Mouse (Mus musculus) midbrain, embryonic 10.5 days (tissue): ENCODE measurements around the gene Ago1. TPM values are rescaled to one million over a fixed set of nuclear protein-coding genes. Genes with fewer than 3 reads are reported as not detected.

ENCODE experiments used
- DNase-seq: peaks from one replicate; pipeline ENCODE4 v3.0.0-alpha.2; 2017; ENCODE audit warnings: low spot score
- H3K27ac ChIP-seq: fragments of 300-500 bp; sonication (generic); replicated peaks from 2 replicates; pipeline ENCODE4 v1.5.1; 2016; ENCODE audit warnings: mild to moderate bottlenecking
- H3K27me3 ChIP-seq: fragments of 300-500 bp; sonication (generic); 2 replicates; pipeline ENCODE4 v1.6.1; 2016; ENCODE audit warnings: low read depth, mild to moderate bottlenecking; ENCODE audit not compliant: poor library complexity, severe bottlenecking
- H3K36me3 ChIP-seq: fragments of 300-500 bp; sonication (generic); 2 replicates; pipeline ENCODE4 v1.6.1; 2016; ENCODE audit warnings: mild to moderate bottlenecking, moderate library complexity
- H3K4me1 ChIP-seq: fragments of 300-500 bp; sonication (generic); 2 replicates; pipeline ENCODE4 v1.6.1; 2016
- H3K4me3 ChIP-seq: fragments of 300-500 bp; sonication (generic); 2 replicates; pipeline ENCODE4 v1.5.1; 2016; ENCODE audit warnings: mild to moderate bottlenecking, moderate library complexity
- H3K9me3 ChIP-seq: fragments of 300-500 bp; sonication (generic); replicated peaks from 2 replicates; pipeline ENCODE4 v1.6.1; 2016; ENCODE audit warnings: mild to moderate bottlenecking
- WGBS: fragments of 180-500 bp; shearing (Covaris S2); methylation state at CpG from one replicate; pipeline ENCODE4 v1.1.7; 2016; 5-methylcytosine and 5-hydroxymethylcytosine counted together
- polyA plus RNA-seq: library from polyadenylated mRNA; unstranded; fragments of >200 nt; fragmentation: Nextera tagmentation; extraction: Ambion mirVana; gene quantifications from 2 replicates; pipeline ENCODE4 v1.2.1, GENCODE M21; 2016

Ago1 gene
- polyA plus RNA-seq, 1 experiment from 2014 or later: 11.9 TPM

DNA sequence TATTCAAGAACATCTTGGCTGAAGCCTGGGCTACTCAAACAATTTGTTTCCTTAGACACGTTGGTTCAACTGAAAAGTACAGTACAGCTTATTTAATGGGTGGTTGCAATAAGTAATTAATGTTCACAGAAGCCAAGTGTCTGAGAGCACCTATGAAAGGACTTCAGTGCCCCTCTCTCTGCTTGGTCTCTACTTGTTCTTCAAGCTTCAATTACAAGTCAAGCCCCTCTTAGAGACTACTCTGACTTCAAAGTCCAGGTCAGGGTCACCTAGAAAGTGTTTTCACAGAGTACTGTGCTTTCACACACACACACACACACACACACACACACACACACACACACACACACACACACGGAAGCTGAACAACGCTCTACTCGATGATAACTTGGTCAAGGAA is 25.0 kb upstream of the Ago1 start:
- 0 out of 2 replicates have a peak, but pooled peaks cover 5% of the 10 kb centered on the region for H3K4me1 ChIP-seq
- H3K36me3 ChIP-seq: peaks cover 5% of the 10 kb centered on the region; the same call in 1 of the 2 replicates
- no peak for DNase-seq
- H3K27me3 ChIP-seq: no peaks in the 10 kb centered on the region
- no peak overlapping the region for H3K27ac ChIP-seq
- no peaks in the 10 kb centered on the region for H3K9me3 ChIP-seq
- no peak overlapping the region for H3K4me3 ChIP-seq
- WGBS: 84% methylated on average over 4 of the region's 4 CpGs

DNA sequence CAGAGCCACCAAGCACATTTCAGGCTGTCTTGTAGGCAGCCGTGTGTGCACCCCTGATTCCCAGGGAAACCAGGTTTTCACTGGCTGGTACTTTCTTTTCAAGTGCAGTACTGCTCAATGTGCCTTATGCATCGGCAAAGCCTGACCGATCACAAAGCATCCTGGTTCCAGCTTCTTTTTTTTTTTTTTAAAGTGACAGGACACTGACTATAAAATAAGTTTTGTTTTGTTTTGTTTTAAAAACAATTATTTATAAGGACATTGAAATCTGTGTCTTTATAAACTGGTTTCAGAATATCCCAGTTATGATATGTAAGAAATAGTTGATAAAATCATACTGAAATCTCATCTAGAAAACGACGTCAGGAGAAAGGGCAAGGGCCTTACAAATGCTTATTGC is 23.6 kb upstream of the Ago1 start:
- H3K27ac ChIP-seq: no peak overlapping the region
- WGBS: 60% methylated on average over 5 of the region's 5 CpGs
- no peak overlapping the region for H3K4me3 ChIP-seq
- no peak for DNase-seq
- 0 out of 2 replicates have a peak, but pooled peaks cover 5% of the 10 kb centered on the region for H3K4me1 ChIP-seq
- peaks cover 5% of the 10 kb centered on the region; the same call in 1 of the 2 replicates for H3K36me3 ChIP-seq
- H3K27me3 ChIP-seq: no peaks in the 10 kb centered on the region
- H3K9me3 ChIP-seq: no peaks in the 10 kb centered on the region

- Histone ChIP-seq H3K27ac (no peak overlapping the region), H3K4me1 (0 out of 2 replicates have a peak, but pooled peaks cover 5% of the 10 kb centered on the region), H3K4me3 (no peak overlapping the region), H3K9me3 (no peaks in the 10 kb centered on the region), H3K27me3 (no peaks in the 10 kb centered on the region), H3K36me3 (peaks cover 2% of the 10 kb centered on the region; the same call in 1 of the 2 replicates)
- whole genome bisulfite sequencing: 85% methylated on average over 12 of the region's 12 CpGs
- DNase-seq: no peak
Observed at GRCm38 (mm10) chr4:126490726-126491125, 22.3 kb upstream of the Ago1 start.

- 89% methylated on average over 5 of the region's 5 CpGs for WGBS
- no peaks in the 10 kb centered on the region for H3K27me3 ChIP-seq
Observed at GRCm38 (mm10) chr4:126489811-126490210, 21.4 kb upstream of the Ago1 start.

GRCm38 (mm10) chr4:126486217-126486616 is 17.8 kb upstream of the Ago1 start:
- Histone ChIP-seq H3K36me3 (no peaks in the 10 kb centered on the region), H3K27me3 (no peaks in the 10 kb centered on the region), H3K9me3 (no peaks in the 10 kb centered on the region), H3K4me3 (no peak overlapping the region), H3K4me1 (no peaks in the 10 kb centered on the region), H3K27ac (no peak overlapping the region)
- DNase-seq: no peak
- WGBS: 84% methylated on average over 1 of the region's 1 CpGs

More at GRCm38 (mm10) chr4:126489811-126490210, 21.4 kb upstream of the Ago1 start:
- Histone ChIP-seq H3K9me3 (no peaks in the 10 kb centered on the region), H3K27ac (no peak overlapping the region), H3K36me3 (0 out of 2 replicates have a peak, but pooled peaks cover 2% of the 10 kb centered on the region), H3K4me1 (0 out of 2 replicates have a peak, but pooled peaks cover 2% of the 10 kb centered on the region), H3K4me3 (no peak overlapping the region)
- no peak for DNase-seq

- no peak for DNase-seq
- Histone ChIP-seq H3K36me3 (no peaks in the 10 kb centered on the region), H3K9me3 (no peaks in the 10 kb centered on the region), H3K27me3 (no peaks in the 10 kb centered on the region), H3K4me3 (no peak overlapping the region), H3K27ac (no peak overlapping the region), H3K4me1 (no peaks in the 10 kb centered on the region)
- 93% methylated on average over 2 of the region's 2 CpGs for WGBS
Observed at GRCm38 (mm10) chr4:126485065-126485464, 16.7 kb upstream of the Ago1 start.

DNA sequence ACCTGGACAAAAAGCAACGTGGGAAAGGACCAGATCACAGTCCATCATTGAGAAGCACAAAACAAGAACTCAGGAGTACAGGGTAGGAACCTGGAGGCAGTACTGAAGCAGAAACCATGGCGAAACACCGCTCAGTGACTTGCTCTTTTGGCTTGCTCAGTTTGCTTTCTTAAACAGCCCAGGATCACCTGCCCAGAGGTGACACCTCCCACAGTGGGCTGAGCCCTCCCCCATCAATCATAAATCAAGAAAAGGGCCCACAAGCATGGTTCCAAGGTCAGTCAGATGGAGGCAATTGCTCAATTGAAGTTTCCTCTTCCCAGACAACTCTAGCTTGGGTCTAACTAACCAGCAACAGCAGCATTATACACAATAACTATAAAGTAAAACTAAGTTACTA is 15.5 kb upstream of the Ago1 start:
- 84% methylated on average over 3 of the region's 3 CpGs for WGBS
- Histone ChIP-seq H3K4me1 (no peaks in the 10 kb centered on the region), H3K36me3 (no peaks in the 10 kb centered on the region), H3K9me3 (no peaks in the 10 kb centered on the region), H3K27ac (no peak overlapping the region), H3K27me3 (no peaks in the 10 kb centered on the region), H3K4me3 (no peak overlapping the region)
- DNase-seq: no peak

- Histone ChIP-seq H3K27me3 (no peaks in the 10 kb centered on the region), H3K9me3 (no peaks in the 10 kb centered on the region), H3K27ac (no peak overlapping the region), H3K4me3 (no peak overlapping the region), H3K4me1 (no peaks in the 10 kb centered on the region), H3K36me3 (no peaks in the 10 kb centered on the region)
- DNase-seq: no peak
- WGBS: 81% methylated on average over 12 of the region's 12 CpGs
Observed at GRCm38 (mm10) chr4:126482951-126483350, 14.6 kb upstream of the Ago1 start.

DNA sequence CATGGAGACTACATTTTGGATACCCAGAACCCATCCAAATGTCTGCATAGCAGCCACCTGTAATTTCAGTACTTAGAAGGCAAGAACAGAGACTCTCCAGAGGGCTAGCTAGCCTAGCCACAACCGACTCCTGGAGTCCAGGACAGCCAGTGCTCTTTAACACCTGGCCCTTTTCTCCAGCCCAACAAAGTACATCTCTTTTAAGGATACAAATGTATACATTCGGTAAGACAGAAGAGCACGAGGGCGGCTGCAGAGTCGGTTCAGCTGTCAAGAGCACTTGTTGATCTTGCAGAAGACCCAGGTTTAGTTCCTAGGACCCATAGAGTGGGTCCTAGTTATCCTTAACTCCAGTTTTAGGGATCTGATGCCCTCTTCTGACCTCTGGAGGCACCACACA is 13.1 kb upstream of the Ago1 start:
- 93% methylated on average over 5 of the region's 5 CpGs for WGBS
- H3K27me3 ChIP-seq: no peaks in the 10 kb centered on the region
- no peak overlapping the region for H3K27ac ChIP-seq
- H3K36me3 ChIP-seq: no peaks in the 10 kb centered on the region
- no peak for DNase-seq
- no peak overlapping the region for H3K4me3 ChIP-seq
- no peaks in the 10 kb centered on the region for H3K9me3 ChIP-seq
- H3K4me1 ChIP-seq: no peaks in the 10 kb centered on the region

DNA sequence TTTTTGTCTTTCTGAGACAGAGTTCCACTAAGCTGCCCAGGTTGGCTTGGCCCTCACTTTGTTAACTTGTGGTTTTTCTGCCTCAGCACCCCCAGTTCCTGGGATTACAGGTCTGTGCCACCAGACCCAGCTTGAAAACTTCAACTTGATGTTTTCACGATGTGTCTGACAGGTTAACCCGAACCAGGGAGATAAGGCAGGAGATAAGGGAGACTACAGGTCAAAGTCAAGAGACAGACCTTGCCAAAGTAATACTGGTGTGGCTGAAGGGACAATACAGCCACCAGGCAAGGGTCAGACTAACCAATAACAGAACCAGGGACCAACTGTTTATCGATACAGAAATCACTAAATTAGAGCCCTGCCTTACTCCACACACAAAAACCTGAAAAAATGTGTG is 11.9 kb upstream of the Ago1 start:
- WGBS: 84% methylated on average over 3 of the region's 3 CpGs
- DNase-seq: no peak
- no peaks in the 10 kb centered on the region for H3K36me3 ChIP-seq
- H3K4me1 ChIP-seq: no peaks in the 10 kb centered on the region
- no peak overlapping the region for H3K27ac ChIP-seq
- H3K27me3 ChIP-seq: no peaks in the 10 kb centered on the region
- H3K9me3 ChIP-seq: no peaks in the 10 kb centered on the region
- H3K4me3 ChIP-seq: no peak overlapping the region

DNA sequence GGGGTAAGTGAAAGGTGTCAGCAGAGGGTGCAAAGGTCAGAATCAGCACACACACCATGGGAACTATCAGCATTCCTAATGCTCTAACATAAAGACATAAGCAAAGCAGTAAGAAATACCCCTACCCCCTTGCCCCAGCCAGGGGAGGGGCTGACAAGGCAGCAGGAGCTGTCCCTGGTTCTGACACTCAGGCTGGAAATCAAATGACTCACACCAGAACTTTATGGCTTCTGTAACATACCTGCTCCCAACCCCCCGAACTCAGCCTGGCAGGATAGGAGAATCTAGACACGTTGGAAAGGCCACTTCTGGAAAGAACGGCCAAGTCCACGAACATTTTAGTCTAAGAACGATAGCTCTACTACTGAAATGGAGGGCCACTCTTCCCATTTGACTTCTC is 4.6 kb upstream of the Ago1 start:
- Histone ChIP-seq H3K27ac (no peak overlapping the region), H3K27me3 (no peaks in the 10 kb centered on the region), H3K4me3 (no peak overlapping the region), H3K4me1 (peaks cover 12% of the 10 kb centered on the region), H3K36me3 (no peaks in the 10 kb centered on the region), H3K9me3 (no peaks in the 10 kb centered on the region)
- no peak for DNase-seq
- 58% methylated on average over 5 of the region's 5 CpGs for WGBS

GRCm38 (mm10) chr4:126469334-126469733 is 951 bp upstream of the Ago1 start:
- 72% methylated on average over 1 of the region's 1 CpGs for WGBS
- no peaks in the 10 kb centered on the region for H3K9me3 ChIP-seq
- no peak for DNase-seq
- no peaks in the 10 kb centered on the region for H3K27me3 ChIP-seq
- peaks cover 47% of the 10 kb centered on the region for H3K4me1 ChIP-seq
- H3K4me3 ChIP-seq: no peak overlapping the region
- H3K27ac ChIP-seq: peak overlapping the region; percentile 100; the same call in 1 of the 2 replicates
- H3K36me3 ChIP-seq: no peaks in the 10 kb centered on the region

GRCm38 (mm10) chr4:126468925-126469324 is 542 bp upstream of the Ago1 start:
- H3K36me3 ChIP-seq: no peaks in the 10 kb centered on the region
- whole genome bisulfite sequencing: 8% methylated on average over 8 of the region's 8 CpGs
- peak overlapping the region; percentile 97 for H3K4me3 ChIP-seq
- no peak for DNase-seq
- H3K4me1 ChIP-seq: peaks cover 51% of the 10 kb centered on the region
- H3K9me3 ChIP-seq: no peaks in the 10 kb centered on the region
- peak overlapping the region; percentile 100 for H3K27ac ChIP-seq
- H3K27me3 ChIP-seq: no peaks in the 10 kb centered on the region
